Mouse (Mus musculus) neural tube, embryonic 11.5 days (tissue): ENCODE results near the gene Cnot8. TPM values are rescaled to one million over a fixed set of nuclear protein-coding genes. Genes with fewer than 3 reads are reported as not detected.

Experiments
- ATAC-seq: fragments of 200-750 bp; cut with Nextera tagmentation; 2 replicates; pipeline ENCODE4 v1.8.0; 2017; ENCODE audit warnings: moderate number of reproducible peaks, mild to moderate bottlenecking, moderate TSS enrichment, moderate library complexity; ENCODE audit not compliant: insufficient read depth, low FRiP score, low TSS enrichment
- DNase-seq: peaks from one replicate; pipeline ENCODE4 v3.0.0-alpha.2; 2015; ENCODE audit warnings: low spot score
- H3K27ac ChIP-seq: fragments of 300-500 bp; sonication (generic); 2 replicates; pipeline ENCODE4 v1.5.1; 2014; ENCODE audit warnings: low read depth, mild to moderate bottlenecking, low read length
- H3K27me3 ChIP-seq: fragments of 300-500 bp; sonication (generic); 2 replicates; pipeline ENCODE4 v1.6.1; 2014; ENCODE audit warnings: mild to moderate bottlenecking, low read length, mixed read lengths; ENCODE audit not compliant: control insufficient read depth, insufficient read depth
- H3K36me3 ChIP-seq: fragments of 300-500 bp; sonication (generic); 2 replicates; pipeline ENCODE4 v1.6.1; 2014; ENCODE audit warnings: mild to moderate bottlenecking, low read length, moderate library complexity, mixed read lengths; ENCODE audit not compliant: control insufficient read depth, insufficient read depth
- H3K4me1 ChIP-seq: fragments of 300-500 bp; sonication (generic); 2 replicates; pipeline ENCODE4 v1.6.1; 2014; ENCODE audit warnings: low read length, mixed read lengths; ENCODE audit not compliant: control insufficient read depth, insufficient read depth
- H3K4me2 ChIP-seq: fragments of 300-500 bp; sonication (generic); 2 replicates; pipeline ENCODE4 v1.6.1; 2014; ENCODE audit warnings: low read depth, mild to moderate bottlenecking, moderate library complexity
- H3K4me3 ChIP-seq: fragments of 300-500 bp; sonication (generic); 2 replicates; pipeline ENCODE4 v1.5.1; 2014; ENCODE audit warnings: low read depth, low read length
- H3K9ac ChIP-seq: fragments of 300-500 bp; sonication (generic); 2 replicates; pipeline ENCODE4 v1.6.1; 2014; ENCODE audit warnings: mild to moderate bottlenecking, low read length
- H3K9me3 ChIP-seq: fragments of 300-500 bp; sonication (generic); 2 replicates; pipeline ENCODE4 v1.6.1; 2016; ENCODE audit warnings: low read length; ENCODE audit not compliant: control insufficient read depth
- WGBS: fragments of 180-500 bp; shearing (Covaris S2); extraction: QIAGEN DNeasy Blood & Tissue Kit; methylation state at CpG from one replicate; pipeline ENCODE4 v1.1.7; 2014; 5-methylcytosine and 5-hydroxymethylcytosine counted together
- polyA plus RNA-seq: library from polyadenylated mRNA; unstranded; fragments of >200 nt; fragmentation: Nextera tagmentation; extraction: Ambion mirVana; gene quantifications from 2 replicates; pipeline ENCODE4 v1.2.1, GENCODE M21; 2014

Gene Cnot8
- polyA plus RNA-seq, 1 experiment from 2014 or later = 112 TPM

DNA sequence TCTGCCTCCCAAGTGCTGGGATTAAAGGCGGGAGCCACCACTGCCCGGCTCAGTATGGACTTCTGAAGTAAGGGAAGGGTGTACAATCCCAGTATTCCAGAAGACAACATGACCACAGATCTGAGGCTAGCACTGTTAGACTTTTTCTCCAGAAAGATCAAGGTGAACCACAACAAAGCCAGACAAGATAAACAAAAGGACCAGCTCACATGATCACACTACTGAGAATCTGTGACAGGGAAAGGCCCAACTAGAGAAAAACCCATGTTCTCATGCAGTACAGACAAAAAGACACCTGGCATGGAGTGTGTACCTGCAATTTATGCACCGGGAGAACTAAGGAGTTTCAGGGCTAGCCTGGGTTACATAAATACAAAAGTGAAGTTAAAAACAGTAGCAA is 28.1 kb downstream of the Cnot8 start:
- ATAC-seq (no peak), DNase-seq (no peak)
- 96% methylated on average over 3 of the region's 3 CpGs for WGBS
- Histone ChIP-seq H3K4me1 (no peaks in the 10 kb centered on the region), H3K9ac (no peak overlapping the region), H3K36me3 (peaks cover 12% of the 10 kb centered on the region), H3K4me2 (no peak overlapping the region), H3K27me3 (no peaks in the 10 kb centered on the region), H3K9me3 (no peaks in the 10 kb centered on the region), H3K27ac (no peak overlapping the region), H3K4me3 (no peak overlapping the region)

DNA sequence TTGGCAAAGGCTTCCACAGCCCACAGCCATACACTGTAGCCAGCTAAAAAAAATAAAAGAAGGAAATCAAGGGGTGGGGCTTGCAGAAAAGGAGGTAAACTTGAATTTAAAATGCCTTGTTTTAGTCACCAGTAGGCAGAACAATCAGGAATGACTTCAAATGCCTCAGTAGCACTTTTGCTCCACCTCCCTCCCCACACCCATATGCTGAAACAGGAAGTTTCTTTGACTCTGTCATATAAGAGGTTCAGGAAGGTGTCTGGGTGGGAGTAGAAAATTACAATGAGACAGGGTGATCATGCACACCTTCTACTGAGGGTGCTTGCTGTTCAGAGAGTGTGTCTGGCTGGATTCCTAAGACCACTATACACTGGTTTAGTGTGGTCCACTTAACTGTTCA is 30.9 kb downstream of the Cnot8 start:
- no peak overlapping the region for H3K4me3 ChIP-seq
- no peaks in the 10 kb centered on the region for H3K27me3 ChIP-seq
- no peaks in the 10 kb centered on the region for H3K9me3 ChIP-seq
- no peak overlapping the region for H3K27ac ChIP-seq
- H3K36me3 ChIP-seq = peaks cover 18% of the 10 kb centered on the region
- no peak overlapping the region for H3K9ac ChIP-seq
- no peaks in the 10 kb centered on the region for H3K4me1 ChIP-seq
- no peak overlapping the region for H3K4me2 ChIP-seq
- DNase-seq (no peak), ATAC-seq (no peak)

DNA sequence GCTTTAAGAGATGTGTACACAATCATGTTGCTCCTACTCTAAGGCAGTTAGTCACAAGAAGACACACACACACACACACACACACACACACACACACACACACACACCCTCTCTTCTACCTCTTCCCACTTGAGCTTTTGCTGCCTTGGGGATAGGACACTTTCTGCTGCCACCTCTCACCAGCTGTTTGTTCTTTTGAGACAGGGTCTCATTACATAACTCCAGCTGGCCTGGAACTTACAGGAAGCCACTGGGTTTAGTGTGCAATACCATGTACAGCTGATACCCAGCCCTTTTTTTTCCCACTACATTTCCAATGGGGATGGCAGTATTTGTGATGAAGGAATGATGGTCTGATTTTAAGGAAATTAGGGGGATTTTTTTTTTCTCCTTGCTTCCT is 31.3 kb downstream of the Cnot8 start:
- H3K9ac ChIP-seq = no peak overlapping the region
- ATAC-seq = no peak
- no peak overlapping the region for H3K4me3 ChIP-seq
- DNase-seq = no peak
- no peaks in the 10 kb centered on the region for H3K27me3 ChIP-seq
- no peaks in the 10 kb centered on the region for H3K9me3 ChIP-seq
- no peaks in the 10 kb centered on the region for H3K4me1 ChIP-seq
- no peak overlapping the region for H3K27ac ChIP-seq
- peaks cover 16% of the 10 kb centered on the region for H3K36me3 ChIP-seq
- H3K4me2 ChIP-seq = no peak overlapping the region

DNA sequence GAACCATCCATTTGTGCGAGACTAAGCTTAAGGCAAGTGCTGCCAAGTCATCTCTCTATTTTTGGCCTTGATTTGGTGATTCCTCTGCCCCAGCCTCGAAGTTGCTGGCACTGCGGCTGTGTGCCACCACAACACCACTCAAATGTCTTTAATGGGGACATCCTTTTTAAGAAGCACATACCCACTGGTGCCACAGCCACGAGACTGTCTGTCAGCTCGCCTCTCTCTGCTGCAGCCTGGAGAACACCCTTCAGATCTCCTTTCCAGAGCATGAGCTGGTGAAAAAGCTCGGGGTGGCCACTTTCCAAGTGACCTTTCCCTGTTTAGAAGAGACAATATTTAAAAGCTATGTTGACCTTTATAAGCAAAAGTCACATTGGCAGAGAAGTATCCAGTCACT is 32.7 kb downstream of the Cnot8 start:
- H3K4me2 ChIP-seq = no peak overlapping the region
- peaks cover 19% of the 10 kb centered on the region for H3K36me3 ChIP-seq
- no peak for ATAC-seq
- 94% methylated on average over 6 of the region's 6 CpGs for WGBS
- H3K27me3 ChIP-seq = no peaks in the 10 kb centered on the region
- no peak overlapping the region for H3K9ac ChIP-seq
- H3K4me3 ChIP-seq = no peak overlapping the region
- no peak overlapping the region for H3K27ac ChIP-seq
- no peaks in the 10 kb centered on the region for H3K4me1 ChIP-seq
- DNase-seq = no peak
- no peaks in the 10 kb centered on the region for H3K9me3 ChIP-seq

DNA sequence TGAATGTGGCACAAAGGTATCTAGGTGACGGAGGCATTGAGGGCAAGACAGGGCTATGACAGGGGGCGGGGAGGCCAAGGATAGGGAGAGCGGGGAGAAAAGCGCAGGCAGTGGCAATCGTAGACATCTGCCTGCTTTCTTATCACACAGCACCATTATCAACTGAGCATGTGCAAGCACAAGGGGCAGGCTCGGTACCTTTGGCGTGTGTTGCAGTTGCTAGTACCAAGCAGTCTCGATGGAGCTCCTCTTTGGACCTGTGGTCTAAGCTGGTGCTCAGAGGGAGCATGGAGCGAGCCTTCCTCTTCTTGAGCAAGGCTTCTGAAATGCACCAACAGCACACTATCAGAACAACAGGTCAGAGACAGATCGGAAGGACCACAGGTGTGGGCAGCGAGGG is 34.9 kb downstream of the Cnot8 start:
- Histone ChIP-seq H3K27ac (no peak overlapping the region), H3K9me3 (no peaks in the 10 kb centered on the region)

DNA sequence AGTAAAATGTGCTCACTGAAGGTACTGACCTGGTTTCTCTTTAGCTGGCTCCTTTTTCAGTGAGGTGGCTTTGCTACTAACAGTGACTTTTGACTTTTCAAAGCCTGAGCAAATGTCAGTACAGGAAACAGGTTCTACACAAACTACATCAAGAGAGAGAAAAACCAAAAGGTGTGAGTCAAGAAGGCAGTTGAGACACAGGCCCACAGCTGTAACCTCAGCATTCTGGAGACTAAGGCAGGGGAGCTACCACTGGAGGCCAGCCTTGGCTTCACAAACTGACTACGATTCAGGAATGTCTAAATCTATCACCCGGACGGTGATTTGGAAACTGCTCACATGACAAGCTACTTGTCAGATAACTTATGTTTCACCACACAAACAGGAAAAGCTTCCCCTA is 35.5 kb downstream of the Cnot8 start:
- Histone ChIP-seq H3K9ac (no peak overlapping the region), H3K4me2 (no peak overlapping the region), H3K27ac (no peak overlapping the region), H3K27me3 (no peaks in the 10 kb centered on the region), H3K4me3 (no peak overlapping the region), H3K36me3 (peaks cover 17% of the 10 kb centered on the region), H3K4me1 (no peaks in the 10 kb centered on the region), H3K9me3 (no peaks in the 10 kb centered on the region)
- 87% methylated on average over 3 of the region's 3 CpGs for WGBS
- DNase-seq = no peak
- no peak for ATAC-seq

More for the DNA sequence above, 34.9 kb downstream of the Cnot8 start:
- H3K4me2 ChIP-seq = no peak overlapping the region
- ATAC-seq (no peak), DNase-seq (no peak)
- H3K36me3 ChIP-seq = peaks cover 17% of the 10 kb centered on the region
- 81% methylated on average over 11 of the region's 11 CpGs for WGBS
- H3K4me1 ChIP-seq = no peaks in the 10 kb centered on the region
- H3K4me3 ChIP-seq = no peak overlapping the region
- H3K9ac ChIP-seq = no peak overlapping the region
- H3K27me3 ChIP-seq = no peaks in the 10 kb centered on the region

DNA sequence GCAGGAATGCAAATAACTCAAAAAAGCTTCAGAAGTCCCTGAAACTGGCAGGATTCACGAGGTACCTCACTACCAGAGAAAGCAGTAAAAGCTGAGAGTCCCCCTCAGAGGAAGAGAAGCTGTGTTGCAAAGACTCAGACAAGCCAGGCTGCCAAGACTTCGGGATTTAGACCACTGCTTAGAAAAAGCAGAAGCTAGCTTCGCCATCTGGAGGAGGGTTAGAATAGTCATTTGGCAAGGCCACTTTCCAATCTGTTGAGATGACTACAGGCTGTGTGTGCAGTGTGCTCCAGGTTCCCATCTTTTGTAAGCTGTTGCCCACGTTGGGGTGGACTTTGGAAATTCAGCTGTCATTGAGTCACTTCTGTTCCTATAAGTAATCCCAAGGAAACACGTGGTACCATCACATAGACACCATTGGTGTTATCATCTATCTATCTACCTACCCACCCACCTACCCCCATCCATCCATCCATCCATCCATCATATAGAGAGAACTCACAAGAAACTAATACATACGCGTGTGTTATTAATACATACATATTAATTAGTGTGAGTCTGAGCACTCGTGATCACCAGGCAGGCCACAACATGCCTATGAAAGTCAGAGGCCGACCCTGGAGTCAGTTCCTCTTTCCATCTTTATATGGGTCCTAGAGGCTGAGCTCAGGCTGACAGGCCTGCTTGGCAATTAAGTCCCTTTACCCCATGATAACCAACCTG is 39.9 kb downstream of the Cnot8 start:
- no peak overlapping the region for H3K4me2 ChIP-seq
- 93% methylated on average over 9 of the region's 9 CpGs for WGBS
- no peak for DNase-seq
- H3K4me1 ChIP-seq = no peaks in the 10 kb centered on the region
- H3K9me3 ChIP-seq = no peaks in the 10 kb centered on the region
- H3K4me3 ChIP-seq = no peak overlapping the region
- no peak for ATAC-seq
- no peak overlapping the region for H3K9ac ChIP-seq
- H3K27ac ChIP-seq = no peak overlapping the region
- no peaks in the 10 kb centered on the region for H3K27me3 ChIP-seq
- peaks cover 33% of the 10 kb centered on the region for H3K36me3 ChIP-seq

DNA sequence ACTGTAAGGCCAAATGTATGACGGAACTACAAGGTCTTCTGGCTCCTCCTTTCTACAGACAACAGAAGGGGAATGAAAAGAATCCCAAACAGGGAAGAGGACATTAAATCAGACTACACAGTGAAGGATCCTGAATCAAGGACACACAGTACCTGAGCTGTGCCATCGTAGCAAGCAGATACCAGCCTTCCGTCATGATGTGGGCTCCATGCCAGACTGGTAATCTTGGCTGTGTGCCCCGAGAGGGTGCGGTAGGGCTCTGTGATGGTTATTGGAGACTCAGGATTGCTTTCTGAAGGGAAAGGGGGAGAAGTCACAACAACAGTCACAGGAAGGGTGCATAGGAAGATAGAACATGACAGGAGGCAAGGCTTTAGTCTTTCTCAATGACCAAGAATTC is 42.3 kb downstream of the Cnot8 start:
- Histone ChIP-seq H3K27me3 (no peaks in the 10 kb centered on the region), H3K27ac (no peak overlapping the region), H3K36me3 (peaks cover 28% of the 10 kb centered on the region), H3K4me3 (no peak overlapping the region), H3K4me2 (no peak overlapping the region), H3K4me1 (no peaks in the 10 kb centered on the region), H3K9me3 (no peaks in the 10 kb centered on the region), H3K9ac (no peak overlapping the region)
- 96% methylated on average over 5 of the region's 5 CpGs for WGBS
- no peak for ATAC-seq
- no peak for DNase-seq

DNA sequence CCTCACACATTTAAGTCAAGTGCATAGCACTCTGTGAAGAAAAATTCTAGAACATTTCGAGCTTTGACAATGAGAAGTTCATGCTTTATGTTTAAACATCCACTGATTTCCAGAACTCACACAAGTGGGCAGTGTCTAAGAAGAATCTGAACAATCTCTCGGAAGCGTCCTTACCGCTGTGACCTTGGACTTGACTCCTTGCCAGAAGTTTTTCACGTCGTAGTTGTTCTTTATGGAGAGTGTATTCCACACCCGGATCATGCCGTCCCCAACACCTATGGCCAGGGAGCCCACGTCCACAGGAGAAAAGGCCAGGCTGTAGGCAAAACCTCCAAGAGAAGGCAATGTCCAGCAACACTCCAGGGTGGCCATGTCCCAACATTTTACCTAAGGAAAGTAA is 51.5 kb downstream of the Cnot8 start:
- H3K4me3 ChIP-seq = no peak overlapping the region
- WGBS = 95% methylated on average over 9 of the region's 9 CpGs
- DNase-seq = no peak

More for the DNA sequence above, 51.5 kb downstream of the Cnot8 start:
- no peak for ATAC-seq
- H3K27ac ChIP-seq = no peak overlapping the region
- H3K27me3 ChIP-seq = no peaks in the 10 kb centered on the region
- no peak overlapping the region for H3K4me2 ChIP-seq
- H3K9ac ChIP-seq = no peak overlapping the region
- no peaks in the 10 kb centered on the region for H3K9me3 ChIP-seq
- H3K36me3 ChIP-seq = peaks cover 14% of the 10 kb centered on the region
- no peaks in the 10 kb centered on the region for H3K4me1 ChIP-seq
